Mouse (Mus musculus) c-Kit-negative CD71-positive TER-119-positive erythroid progenitor cells, embryonic 14.5 days (primary cell): Measurements from ENCODE around the gene Chrd.
A peak's percentile ranks its signal among the peaks of the same experiment; 100 is the strongest.

Experiments used
- DNase-seq: peaks from one replicate; pipeline ENCODE4 v3.0.0-alpha.2; 2013; ENCODE audit warnings: low read depth, low spot score

Gene Chrd

DNA sequence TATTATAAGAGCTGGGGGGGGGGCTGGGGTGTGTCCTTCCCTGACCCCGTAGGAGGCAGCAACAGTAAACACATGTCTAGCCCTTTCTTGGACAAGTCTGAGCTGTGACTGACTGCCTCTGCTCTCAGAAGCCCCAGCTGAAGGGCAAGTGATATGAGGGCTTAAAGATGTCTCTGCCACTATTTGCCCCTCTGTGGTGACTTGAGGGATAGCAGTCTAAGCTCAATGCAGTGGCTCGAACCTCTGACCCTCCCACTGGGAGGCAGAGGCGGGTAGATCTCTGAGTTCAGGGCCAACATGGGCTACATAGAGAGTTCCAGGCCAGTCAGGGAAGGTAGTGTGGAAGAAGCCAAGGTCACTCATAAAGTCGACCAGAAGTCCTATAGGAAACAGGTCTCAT, 22.1 kb upstream of the Chrd start:
- no peak for DNase-seq

DNA sequence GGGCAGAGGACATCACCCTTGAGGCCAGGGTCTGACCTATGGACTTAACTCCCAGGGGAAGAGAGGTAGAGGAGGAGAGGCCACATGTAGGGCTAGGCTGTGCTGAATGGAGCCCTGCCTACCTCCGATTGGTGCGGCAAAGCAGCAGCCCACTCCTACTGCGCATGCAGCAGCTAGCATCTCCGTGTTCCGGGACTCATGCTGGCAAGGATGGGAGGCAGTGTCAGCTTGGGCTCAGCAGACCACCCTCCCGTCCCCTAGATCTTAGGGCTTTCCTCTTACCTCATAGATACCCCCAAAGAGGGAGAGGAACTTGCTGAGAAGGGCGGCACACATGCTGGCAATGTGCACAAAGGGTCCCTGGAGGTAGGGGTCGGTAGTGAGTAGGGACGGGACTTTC, 20.7 kb upstream of the Chrd start:
- DNase-seq, result no peak

DNA sequence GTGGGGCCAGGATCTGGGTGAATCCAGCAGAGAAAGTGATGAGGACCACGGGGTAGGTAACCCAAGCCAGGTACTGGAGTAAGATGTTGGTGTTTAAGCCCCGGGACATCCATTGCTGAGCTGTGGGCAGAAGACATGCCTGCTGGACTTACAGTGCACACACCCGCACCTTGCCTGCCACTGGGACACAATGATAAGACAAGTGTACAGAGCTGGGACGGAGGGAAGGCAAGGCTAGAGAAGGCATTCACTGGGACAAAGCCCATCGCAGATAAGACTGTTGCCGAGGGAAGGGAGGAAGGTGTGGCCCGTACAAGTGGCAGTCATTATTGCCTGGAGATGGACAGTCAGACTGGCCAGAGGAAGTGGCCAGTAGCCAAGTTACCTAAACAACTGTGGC, 20.0 kb upstream of the Chrd start:
- DNase-seq, result no peak

DNA sequence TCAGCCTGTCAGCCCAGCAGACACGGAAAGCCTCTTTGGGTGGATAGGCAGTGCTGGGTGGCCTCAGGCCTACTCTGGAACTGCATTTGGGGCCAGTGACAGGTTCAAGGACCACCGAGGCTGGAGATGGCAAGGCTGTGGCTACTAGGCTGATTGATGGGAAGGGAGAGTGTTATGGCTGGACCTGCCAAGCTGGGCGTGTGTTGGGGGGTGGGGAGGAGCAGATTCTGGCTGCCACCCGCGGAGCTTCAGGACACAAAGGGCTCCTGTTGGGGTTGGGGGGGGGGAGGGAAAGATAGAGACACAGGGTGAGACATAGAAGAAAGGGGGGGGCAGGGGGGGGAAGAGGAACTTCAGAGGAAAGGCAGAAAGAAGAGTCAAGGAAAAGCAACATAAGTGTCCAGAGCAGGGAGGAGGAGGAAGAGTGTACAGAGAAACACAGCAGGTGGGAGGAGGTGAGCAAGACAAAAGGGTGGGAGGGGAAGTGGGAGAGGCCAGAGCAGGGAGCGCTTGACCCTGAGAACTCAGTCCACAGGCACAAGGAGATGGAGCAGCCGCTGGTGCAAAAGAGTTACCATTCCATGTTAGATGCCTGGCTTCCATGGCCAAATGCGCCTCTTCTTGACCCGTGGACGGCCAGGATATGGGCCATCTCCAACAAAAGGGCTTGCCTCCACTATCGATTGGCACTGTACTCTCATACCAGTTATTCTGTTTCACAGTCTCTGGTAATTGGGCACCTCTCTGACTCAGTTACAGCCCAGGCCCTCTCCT, 18.4 kb upstream of the Chrd start:
- DNase-seq, result no peak

- no peak for DNase-seq
Measured at GRCm38 (mm10) chr16:20715161-20715560, 17.8 kb upstream of the Chrd start.

GRCm38 (mm10) chr16:20715566-20715965, 17.4 kb upstream of the Chrd start:
- DNase-seq, result no peak

GRCm38 (mm10) chr16:20715976-20716840, 16.7 kb upstream of the Chrd start:
- no peak for DNase-seq

DNA sequence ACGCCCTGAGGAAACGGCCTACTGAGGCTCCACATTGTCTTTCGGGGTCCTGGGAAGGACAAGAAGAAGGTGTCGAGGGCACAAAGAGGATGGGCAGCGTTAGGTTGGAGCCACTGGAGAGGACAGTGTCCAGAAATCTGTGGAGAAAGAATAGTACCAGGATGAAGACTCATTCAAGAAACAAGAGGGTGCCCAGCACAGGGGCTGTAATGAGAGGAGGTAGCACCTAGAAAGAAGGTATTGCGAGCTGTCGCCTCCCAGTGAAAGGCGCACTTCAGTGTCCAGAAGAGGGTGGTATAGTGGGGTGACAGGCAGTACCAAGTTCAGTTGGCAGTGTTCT, 16.1 kb upstream of the Chrd start:
- no peak for DNase-seq

DNA sequence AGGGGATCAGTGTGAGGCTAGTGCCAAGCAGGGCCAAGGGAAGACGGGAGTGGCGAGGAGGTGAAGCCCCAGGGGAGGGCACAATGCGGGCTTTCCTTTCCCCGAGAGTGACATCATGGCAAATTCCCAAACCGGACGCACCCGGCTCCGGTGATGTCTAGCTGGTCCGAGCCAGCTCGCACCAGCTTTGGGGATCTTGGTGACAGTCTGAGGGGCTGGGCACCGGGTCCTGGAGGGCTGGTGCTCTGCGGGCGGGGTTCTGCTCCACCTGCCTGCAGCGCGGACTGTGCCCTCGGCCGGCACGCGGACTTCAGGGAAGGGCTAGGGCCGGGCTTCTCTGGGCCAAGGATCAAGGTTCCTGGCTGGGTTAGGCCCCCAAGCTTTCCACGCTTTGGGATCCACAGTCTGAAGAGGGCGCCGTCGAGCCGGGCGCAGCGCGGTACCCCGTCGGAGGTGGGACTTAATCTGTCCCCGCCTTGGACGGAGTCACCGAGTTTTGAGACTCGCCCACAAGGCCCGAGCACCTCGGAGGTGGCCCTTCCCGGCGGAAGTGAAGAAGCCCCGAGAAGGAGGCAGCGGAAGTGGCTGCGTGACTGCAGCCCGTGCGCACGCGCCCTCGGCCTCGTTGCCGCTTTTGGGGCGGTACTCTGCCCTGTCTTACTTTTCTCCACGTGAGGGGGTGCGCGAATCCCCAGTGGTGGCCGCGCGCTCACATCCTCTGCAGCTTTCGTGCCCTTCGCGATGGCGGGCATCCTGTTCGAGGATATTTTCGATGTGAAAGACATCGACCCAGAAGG, 15.5 kb upstream of the Chrd start, which contains the start of the genes Polr2h and Clcn2:
TSS of gene Polr2h (plus strand) at position 485 of the 797 bp plus-strand sequence.
TSS of gene Clcn2 (minus strand) at position 566 of the 797 bp plus-strand sequence.
- DNase-seq, result peak; percentile 90

- no peak for DNase-seq
Measured at GRCm38 (mm10) chr16:20717978-20718670, 14.8 kb upstream of the Chrd start.

DNA sequence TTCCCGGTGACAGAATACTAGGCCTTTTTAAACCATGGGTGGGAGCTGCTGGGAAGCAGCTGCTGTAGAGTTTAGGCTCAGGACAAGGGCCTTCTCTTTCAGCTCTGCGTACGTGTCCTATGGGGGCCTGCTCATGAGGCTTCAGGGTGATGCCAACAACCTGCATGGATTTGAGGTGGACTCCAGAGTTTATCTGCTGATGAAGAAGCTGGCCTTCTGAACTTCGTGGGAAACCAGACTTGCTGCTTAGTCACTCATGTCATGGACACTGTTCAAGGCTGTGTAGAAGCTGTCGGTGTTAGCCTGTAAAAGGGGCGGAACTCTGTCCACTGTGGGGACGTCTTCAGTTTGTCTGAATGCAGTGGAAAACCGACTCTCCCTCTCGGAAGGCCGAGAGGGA, 11.1 kb upstream of the Chrd start:
- DNase-seq, result no peak

GRCm38 (mm10) chr16:20722736-20723135, 10.2 kb upstream of the Chrd start:
- no peak for DNase-seq

DNA sequence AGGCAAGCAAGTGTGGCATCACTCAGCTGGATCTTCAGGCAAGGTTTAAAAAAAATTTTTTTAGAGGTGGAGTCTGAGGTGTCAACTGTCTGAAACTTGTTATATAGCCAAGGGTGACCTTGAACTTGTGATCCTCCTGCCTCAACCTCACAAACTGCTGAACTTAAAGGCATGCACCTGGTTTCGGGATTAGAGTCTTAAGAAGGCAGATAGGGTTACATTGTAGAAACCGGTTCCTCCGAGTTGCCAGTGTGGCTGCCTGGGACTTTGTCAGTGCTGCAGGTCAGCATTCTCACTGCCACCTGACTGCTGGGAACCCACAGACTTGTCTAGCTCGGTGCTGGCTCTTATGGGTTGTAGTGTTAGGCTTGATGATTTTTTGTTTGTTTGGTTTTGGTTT, 9.7 kb upstream of the Chrd start:
- no peak for DNase-seq

DNA sequence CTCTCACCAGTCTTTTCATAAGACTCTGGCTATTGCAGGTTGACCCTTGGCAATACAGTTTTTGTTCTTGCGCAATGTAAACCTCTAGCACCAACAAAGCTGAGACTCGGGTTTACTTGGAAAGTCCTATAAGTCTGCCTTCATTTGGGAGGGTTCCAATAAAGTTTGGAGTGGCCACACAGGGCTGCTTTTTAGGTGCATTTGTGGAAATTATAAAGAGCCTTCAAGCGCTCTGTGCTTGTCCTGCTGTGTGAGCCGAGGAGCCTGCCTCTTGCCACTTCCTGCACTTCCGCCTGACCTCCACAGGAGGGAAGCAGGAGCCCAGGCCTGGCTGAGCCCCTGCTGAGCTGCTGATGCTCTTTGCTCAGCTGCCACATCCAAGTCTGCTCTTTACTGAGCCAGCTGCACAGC, 8.6 kb upstream of the Chrd start:
- no peak for DNase-seq

- no peak for DNase-seq
Measured at GRCm38 (mm10) chr16:20725321-20725720, 7.6 kb upstream of the Chrd start.

- DNase-seq, result no peak
Measured at GRCm38 (mm10) chr16:20725750-20726149, 7.2 kb upstream of the Chrd start.

DNA sequence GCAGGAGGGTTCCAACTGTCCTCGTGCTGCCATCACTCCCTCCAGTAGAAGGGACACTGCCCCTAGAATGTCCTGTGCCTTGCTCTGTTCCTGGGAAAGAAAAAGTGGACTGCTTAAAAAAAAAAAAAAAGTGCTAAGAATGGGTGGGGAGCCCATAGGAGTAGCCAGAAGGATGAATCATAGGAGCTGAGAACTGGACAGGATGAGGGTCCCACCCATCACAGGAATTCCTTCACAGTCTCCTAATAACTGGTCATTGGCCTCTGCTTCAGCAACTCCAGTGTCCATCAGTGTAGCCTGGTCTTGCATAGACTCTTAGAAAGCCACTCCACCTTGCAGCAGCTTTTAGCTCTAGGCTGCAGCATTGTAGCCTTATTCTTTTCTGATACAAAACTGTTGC, 6.5 kb upstream of the Chrd start:
- DNase-seq, result no peak

DNA sequence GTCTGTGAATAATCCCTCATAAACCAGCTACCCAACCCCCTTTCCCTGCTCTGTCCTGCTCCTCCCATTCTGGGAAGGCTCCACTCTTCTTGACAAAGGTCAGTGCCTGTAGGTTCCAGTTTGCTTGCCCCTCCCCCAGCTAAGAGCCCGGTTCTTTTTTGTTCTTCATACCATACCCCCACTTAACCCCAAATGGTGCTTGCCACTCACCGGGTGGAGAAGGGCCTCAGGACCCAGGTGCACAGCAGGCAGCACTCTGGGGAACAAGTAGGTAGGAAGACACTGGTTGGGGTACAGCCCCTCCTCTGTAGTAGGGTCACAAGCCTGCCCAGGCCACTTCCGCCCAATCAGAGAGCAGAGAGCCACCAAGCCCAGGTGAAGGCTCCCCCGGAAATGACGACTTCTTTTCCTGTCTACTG, 2.6 kb upstream of the Chrd start:
- DNase-seq, result no peak

GRCm38 (mm10) chr16:20731688-20732087, 1.2 kb upstream of the Chrd start:
- no peak for DNase-seq

DNA sequence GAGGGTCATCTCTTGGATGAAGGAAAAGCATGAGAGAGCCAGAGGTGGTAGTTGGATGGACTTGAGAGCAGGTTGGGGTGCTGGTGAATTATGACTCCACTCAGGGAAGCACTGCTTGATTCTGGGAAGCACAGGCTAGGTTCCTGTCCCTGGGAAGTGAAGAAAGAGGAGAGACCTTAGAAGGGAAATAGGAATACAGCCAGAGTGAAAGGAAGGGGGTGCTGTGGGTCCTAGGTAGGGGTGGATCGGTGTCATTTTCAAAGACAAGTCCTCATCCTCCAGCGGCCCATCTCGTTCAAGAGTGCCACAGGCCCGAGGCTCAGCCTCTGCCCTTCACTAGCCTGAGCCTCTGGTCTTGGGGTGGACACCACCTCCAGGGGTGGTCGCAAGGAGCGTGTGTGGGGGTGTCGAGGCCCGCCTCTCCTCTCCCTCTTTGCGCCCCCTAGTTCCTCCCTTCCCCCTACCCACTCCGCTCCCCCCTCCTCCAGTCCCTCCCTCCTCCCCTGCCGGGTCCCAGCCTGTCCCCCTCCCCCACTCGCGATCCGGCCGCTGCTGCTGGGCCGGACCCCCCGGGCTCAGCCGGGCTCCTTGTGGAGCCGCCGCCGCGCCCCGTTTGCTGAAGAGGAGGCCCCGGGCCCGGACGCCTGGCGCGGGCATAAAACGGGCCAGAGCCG, 539 bp upstream of the Chrd start:
- no peak for DNase-seq
